Mouse (Mus musculus) layer of hippocampus, adult 2 months (tissue): ENCODE measurements around the gene Tfdp2. TPM values are rescaled to one million over a fixed set of nuclear protein-coding genes. Genes with fewer than 3 reads are reported as not detected.

Experiments
- DNase-seq, 2 experiments: peaks; one replicate each; pipeline ENCODE4 v3.0.0; 2022; ENCODE audit warnings: low spot score in 2 of 2
- H3K27ac ChIP-seq: fragments of 200-600 bp; 2 replicates; pipeline ENCODE4 v1.8.1; 2022
- H3K4me3 ChIP-seq: fragments of 200-600 bp; 2 replicates; pipeline ENCODE4 v1.8.1; 2022; ENCODE audit warnings: mild to moderate bottlenecking
- CTCF ChIP-seq: fragments of 200-600 bp; conservative IDR thresholded peaks from 2 replicates; pipeline ENCODE4 v1.8.1; 2022; ENCODE audit warnings: antibody characterized with exemption, mild to moderate bottlenecking, moderate library complexity
- total RNA-seq, 2 experiments: library from RNA; stranded (reverse); gene quantifications; 2 replicates each; pipeline ENCODE4 v1.2.3; 2021

The Tfdp2 gene
- total RNA-seq, 2 experiments from 2014 or later = 42.7 to 46.1 TPM

DNA sequence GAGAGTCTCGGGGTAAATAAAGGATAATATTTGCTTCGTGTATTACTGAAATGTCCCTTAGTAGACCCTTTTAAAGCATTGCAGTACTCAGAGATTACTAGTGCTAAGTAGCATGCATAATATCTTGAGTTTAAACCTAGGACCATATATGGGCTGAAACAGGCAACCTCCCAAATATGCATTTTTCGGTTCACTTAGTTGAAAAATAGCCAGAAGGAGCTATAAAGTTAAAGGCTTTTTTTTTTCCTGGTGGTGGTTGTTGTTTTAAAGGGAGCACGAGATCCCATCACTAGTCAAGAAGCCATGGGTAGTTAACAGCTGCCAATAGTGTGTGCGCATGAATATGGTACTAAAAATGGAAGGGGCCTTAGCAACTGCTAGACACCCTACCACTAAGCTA, 175.0 kb downstream of the Tfdp2 start:
- Histone ChIP-seq H3K27ac (no peak overlapping the region), H3K4me3 (no peak overlapping the region)
- TF ChIP-seq CTCF = no peak
- no peak for DNase-seq

Other genes with a start within 250 kb of the Tfdp2 start
- 10 to 100 TPM; 27.8 to 33.1 TPM for gene Xrn1, start 241.5 kb upstream of the Tfdp2 start, total RNA-seq
- 1 to 10 TPM; 4.5 to 5.6 TPM for gene Gk5, start 76.9 kb upstream of the Tfdp2 start, total RNA-seq
- gene Atp1b3, start 168.2 kb downstream of the Tfdp2 start, total RNA-seq = 10 to 100 TPM; 72.4 to 88.6 TPM